Mouse (Mus musculus) urinary bladder, postnatal 14 days (tissue): ENCODE measurements at regions not wholly inside any gene's neighbourhood (a gene's known extent, or its start where the extent isn't known, plus 50 kb on each side); places are given as distances from the start of the nearest gene placed in this dataset.
A peak's percentile ranks its signal among the peaks of the same experiment; 100 is the strongest.

Experiments used
- DNase-seq: peaks from one replicate; pipeline ENCODE4 v3.0.0; 2021; ENCODE audit warnings: low spot score

- DNase-seq, result no peak
These were observed 356.9 kb upstream of the Kcnab2 start for GRCm38 (mm10) chr4:152834421-152835110.

GRCm38 (mm10) chr4:152833411-152834310 lies 356.0 kb upstream of the Kcnab2 start:
- DNase-seq, result peak; percentile 29

- DNase-seq, result no peak
These were observed 355.2 kb upstream of the Kcnab2 start for GRCm38 (mm10) chr4:152832757-152833363.

GRCm38 (mm10) chr4:152825185-152825584 lies 347.5 kb upstream of the Kcnab2 start:
- no peak for DNase-seq

- DNase-seq, result no peak
These were observed 338.6 kb upstream of the Kcnab2 start for GRCm38 (mm10) chr4:152816139-152816757.

GRCm38 (mm10) chr4:152806611-152807010 lies 328.9 kb upstream of the Kcnab2 start:
- DNase-seq, result no peak

GRCm38 (mm10) chr4:152799392-152799791 lies 321.7 kb upstream of the Kcnab2 start:
- peak; percentile 65 for DNase-seq

- no peak for DNase-seq
These were observed 310.8 kb upstream of the Kcnab2 start for GRCm38 (mm10) chr4:152788431-152788830.

- DNase-seq, result no peak
These were observed 307.3 kb upstream of the Kcnab2 start for GRCm38 (mm10) chr4:152784972-152785371.

- no peak for DNase-seq
These were observed 301.9 kb upstream of the Kcnab2 start for GRCm38 (mm10) chr4:152779526-152779925.

GRCm38 (mm10) chr4:152775801-152776200 lies 298.1 kb upstream of the Kcnab2 start:
- DNase-seq, result no peak

GRCm38 (mm10) chr4:152771386-152771785 lies 293.7 kb upstream of the Kcnab2 start:
- no peak for DNase-seq

- DNase-seq, result no peak
These were observed 289.7 kb upstream of the Kcnab2 start for GRCm38 (mm10) chr4:152767372-152767771.

- no peak for DNase-seq
These were observed 285.4 kb upstream of the Kcnab2 start for GRCm38 (mm10) chr4:152763116-152763515.

- DNase-seq, result no peak
These were observed 284.9 kb upstream of the Kcnab2 start for GRCm38 (mm10) chr4:152762576-152762975.

- no peak for DNase-seq
These were observed 279.5 kb upstream of the Kcnab2 start for GRCm38 (mm10) chr4:152757191-152757590.

- DNase-seq, result no peak
These were observed 278.9 kb upstream of the Kcnab2 start for GRCm38 (mm10) chr4:152756535-152756934.

GRCm38 (mm10) chr4:152755756-152756155 lies 278.1 kb upstream of the Kcnab2 start:
- DNase-seq, result no peak

GRCm38 (mm10) chr4:152744366-152744765 lies 266.7 kb upstream of the Kcnab2 start:
- no peak for DNase-seq

GRCm38 (mm10) chr4:152733017-152733416 lies 255.3 kb upstream of the Kcnab2 start:
- DNase-seq, result no peak

- no peak for DNase-seq
These were observed 254.3 kb upstream of the Kcnab2 start for GRCm38 (mm10) chr4:152731988-152732387.

- no peak for DNase-seq
These were observed 253.5 kb upstream of the Kcnab2 start for GRCm38 (mm10) chr4:152731082-152731720.
